Mouse (Mus musculus): ENCODE results near the gene Gm10382. TPM values are rescaled to one million over a fixed set of nuclear protein-coding genes. Genes with fewer than 3 reads are reported as not detected.
"Not testable (repeated sequence)": the region's sequence is repeated elsewhere in the genome, so short reads cannot be mapped to it uniquely, and the experiment has no call there.

Gene Gm10382
- total RNA-seq, 2 experiments from 2014 or later = 0.56 TPM; not detected in 1

DNA sequence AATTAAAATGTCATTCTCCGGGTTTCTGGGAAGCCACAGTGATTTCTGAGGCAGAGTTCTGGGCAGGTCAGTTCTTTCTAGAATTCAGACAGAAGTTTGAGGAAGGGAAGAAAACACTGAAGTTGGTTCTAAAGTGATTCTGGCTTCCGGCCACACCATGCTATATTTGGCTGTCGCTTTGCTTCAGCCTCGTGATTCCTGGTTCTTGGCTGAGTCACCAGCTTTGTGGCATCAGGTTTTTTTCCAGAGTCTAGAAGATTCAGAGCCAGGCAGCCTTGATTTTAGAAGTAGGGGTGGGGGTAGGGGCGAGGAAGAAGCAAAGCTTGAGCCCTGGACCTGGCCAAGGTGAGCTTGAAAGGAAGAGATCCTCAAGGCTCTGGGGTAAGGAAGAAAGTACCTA is 2.5 kb downstream of the Gm10382 start:
- no peak for ATAC-seq (replicated peaks; ENCODE audit: low FRiP score, low TSS enrichment, poor library complexity, severe bottlenecking)

- not testable (repeated sequence) for ATAC-seq (replicated peaks; ENCODE audit: low FRiP score, low TSS enrichment, poor library complexity, severe bottlenecking)
Observed at GRCm38 (mm10) chr5:125392176-125392575, 3.1 kb downstream of the Gm10382 start.

- no peak for ATAC-seq (replicated peaks; ENCODE audit: low FRiP score, low TSS enrichment, poor library complexity, severe bottlenecking)
Observed at GRCm38 (mm10) chr5:125392618-125392976, 3.5 kb downstream of the Gm10382 start.

DNA sequence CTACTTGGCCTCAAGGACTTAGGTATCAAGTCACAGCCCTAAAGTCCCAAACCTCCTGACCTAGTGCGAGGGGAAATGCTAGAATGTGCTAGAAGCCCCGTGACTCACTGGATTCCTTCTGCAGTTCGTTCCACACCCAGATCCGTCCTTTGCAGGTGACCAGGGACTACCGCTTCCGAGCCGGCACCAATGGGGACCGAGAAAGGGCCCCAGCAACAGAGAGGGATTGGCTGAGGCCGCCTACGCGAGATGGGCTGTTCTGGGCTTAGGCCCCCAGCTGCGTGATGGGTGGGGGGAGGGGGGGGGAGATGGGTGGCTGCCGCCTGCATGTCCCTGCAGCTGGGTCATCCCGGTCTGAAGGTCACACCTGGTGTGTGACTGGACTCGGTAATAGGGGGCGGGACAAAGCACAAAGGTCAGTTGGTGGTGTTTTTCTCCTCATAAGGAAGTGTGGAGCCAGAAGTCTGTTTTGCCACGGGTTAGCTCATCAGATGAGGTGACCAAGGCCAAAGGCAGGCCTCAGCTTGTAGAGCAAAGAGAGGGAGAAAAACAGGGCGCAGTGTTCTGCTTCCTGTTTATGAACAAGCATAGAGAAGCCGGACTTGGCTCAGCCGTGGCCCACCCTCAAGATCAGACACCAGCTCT is 4.0 kb downstream of the Gm10382 start:
- ATAC-seq (replicated peaks; ENCODE audit: low FRiP score, low TSS enrichment, poor library complexity, severe bottlenecking) = peak; percentile 73

GRCm38 (mm10) chr5:125393622-125394603 is 4.8 kb downstream of the Gm10382 start:
- peak; percentile 52 for ATAC-seq (replicated peaks; ENCODE audit: low FRiP score, low TSS enrichment, poor library complexity, severe bottlenecking)

- no peak for ATAC-seq (replicated peaks; ENCODE audit: low FRiP score, low TSS enrichment, poor library complexity, severe bottlenecking)
Observed at GRCm38 (mm10) chr5:125395008-125395407, 5.9 kb downstream of the Gm10382 start.

DNA sequence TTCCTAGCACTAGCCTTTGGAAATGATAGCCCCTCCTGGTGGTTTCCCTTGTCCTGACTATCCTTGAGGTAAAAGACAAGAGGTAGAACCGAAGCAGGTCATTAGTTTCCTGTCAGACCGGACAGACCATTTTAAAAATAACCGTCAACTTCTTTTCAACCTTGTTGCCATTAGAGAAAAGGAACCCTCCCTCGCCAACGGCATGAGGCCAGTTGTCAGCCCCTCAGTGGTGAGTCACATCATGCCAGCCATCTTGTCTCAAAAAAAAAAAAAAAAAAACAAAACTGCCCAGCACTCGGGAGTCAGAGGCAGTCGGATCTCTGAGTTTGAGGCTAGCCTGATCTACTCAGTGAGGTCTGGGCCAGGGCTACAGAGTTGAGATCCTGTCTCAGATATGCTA is 11.8 kb downstream of the Gm10382 start:
- ATAC-seq (replicated peaks; ENCODE audit: low FRiP score, low TSS enrichment, poor library complexity, severe bottlenecking) = no peak

DNA sequence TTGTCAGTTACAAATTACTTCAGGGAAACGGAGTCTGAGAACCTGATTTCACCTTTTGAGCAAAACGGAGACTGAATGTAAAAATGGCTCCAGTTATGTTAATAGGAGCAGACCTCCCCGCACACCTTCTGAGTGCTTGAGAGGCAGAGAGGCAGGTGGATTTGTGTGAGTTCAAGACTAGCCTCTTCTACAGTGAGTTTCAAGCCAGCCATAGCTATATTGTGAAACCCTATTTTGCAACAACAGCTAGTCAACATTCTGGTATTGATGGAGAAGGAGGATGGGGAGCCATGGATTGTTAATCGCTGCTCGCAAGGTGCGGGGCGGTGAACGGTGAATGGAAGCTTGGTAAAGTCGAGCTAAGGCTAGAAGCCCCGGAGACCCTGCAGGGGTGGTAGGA is 13.4 kb downstream of the Gm10382 start:
- ATAC-seq (replicated peaks; ENCODE audit: low FRiP score, low TSS enrichment, poor library complexity, severe bottlenecking) = no peak

GRCm38 (mm10) chr5:125402991-125403390 is 13.9 kb downstream of the Gm10382 start:
- no peak for ATAC-seq (replicated peaks; ENCODE audit: low FRiP score, low TSS enrichment, poor library complexity, severe bottlenecking)

DNA sequence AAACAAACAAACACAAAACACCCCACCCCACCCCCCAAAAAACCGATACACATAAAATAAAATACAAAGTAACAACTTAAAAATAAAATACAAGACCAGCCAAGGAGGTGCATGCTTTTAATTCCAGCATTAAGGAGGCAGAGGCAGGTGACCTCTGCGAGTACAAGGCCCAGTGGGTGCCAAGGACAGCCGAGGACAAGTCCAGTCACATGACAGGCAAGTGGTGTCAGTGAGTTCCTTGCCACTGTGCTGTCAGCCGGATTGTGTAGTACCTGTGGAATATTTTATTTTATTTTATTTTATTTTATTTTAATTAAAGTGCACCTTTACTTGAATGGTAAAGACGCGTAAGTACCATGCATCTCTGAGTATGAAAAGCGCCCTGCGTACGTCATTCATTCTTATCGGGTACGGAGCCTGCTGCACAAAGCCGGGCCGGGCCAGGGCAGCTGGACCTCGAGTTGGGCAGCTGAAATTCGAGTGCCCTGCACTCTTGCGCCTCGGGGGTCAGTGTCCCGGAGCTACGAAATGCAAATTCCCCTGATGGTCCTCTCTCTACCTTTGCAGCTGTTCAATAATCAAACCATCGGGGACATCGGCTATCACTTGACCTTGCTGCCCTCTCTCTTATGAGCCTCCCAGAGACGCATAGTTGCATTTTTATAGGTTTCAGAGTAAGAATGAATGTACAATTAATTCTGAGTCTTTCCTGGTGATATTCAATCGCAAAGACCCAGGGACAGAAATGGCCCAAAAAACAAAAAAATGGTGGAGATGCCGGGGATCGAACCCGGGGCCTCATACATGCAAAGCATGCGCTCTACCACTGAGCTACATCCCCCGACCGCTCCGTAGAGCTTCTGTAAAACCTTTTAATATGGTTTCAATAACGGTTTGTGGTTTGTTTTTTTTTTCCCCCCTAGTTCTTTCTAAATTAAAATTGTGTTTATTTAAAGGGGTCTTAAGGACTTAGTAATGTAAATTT is 14.7 kb downstream of the Gm10382 start:
- no peak for ATAC-seq (replicated peaks; ENCODE audit: low FRiP score, low TSS enrichment, poor library complexity, severe bottlenecking)

DNA sequence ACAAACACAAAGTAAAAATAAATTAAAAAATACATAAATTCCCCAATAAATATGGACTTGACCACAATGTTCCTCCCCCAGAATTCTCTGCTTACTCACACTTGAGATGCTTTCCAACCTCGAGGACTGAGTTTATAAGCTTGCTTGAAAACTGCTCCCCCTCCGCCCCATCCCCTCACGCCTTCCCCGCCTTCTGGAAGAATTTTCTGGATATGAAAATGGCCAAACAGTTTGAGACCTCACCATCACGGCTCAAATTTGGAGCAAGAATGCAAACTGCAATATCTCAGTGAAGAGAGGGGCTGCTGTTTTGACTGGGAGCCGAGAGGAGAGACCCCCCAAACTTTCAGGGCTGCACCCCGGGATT is 15.4 kb downstream of the Gm10382 start:
- no peak for ATAC-seq (replicated peaks; ENCODE audit: low FRiP score, low TSS enrichment, poor library complexity, severe bottlenecking)

- peak; percentile 47 for ATAC-seq (replicated peaks; ENCODE audit: low FRiP score, low TSS enrichment, poor library complexity, severe bottlenecking)
Observed at GRCm38 (mm10) chr5:125404903-125405545, 15.9 kb downstream of the Gm10382 start.

DNA sequence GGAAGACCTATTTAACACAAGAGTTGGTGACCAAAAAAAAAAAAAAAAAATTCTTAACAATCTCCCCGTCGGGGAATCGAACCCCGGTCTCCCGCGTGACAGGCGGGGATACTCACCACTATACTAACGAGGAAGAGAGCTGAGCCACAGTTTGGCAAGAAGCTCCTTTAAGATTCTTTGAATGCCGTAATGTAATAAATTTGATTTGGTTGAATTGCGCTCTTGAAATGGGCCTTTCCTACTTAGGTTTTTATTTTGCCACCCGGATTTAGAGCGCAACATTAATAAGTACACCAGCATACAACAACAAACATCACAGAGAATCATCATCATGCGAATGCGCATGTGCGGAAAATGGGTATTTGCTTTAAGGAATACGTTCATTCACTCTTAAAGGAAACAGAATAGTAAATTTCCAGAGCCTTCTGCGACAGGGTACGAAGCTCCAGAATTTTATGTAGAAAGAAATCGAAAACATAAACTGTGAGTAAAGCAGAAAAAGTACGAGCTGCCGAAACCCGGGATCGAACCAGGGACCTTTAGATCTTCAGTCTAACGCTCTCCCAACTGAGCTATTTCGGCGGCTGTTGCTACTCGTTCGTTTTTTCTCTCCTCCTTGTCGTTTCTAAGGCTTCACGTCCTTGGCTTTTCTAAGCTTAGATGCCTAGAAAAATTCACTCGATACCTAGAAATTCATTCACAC is 16.6 kb downstream of the Gm10382 start:
- ATAC-seq (replicated peaks; ENCODE audit: low FRiP score, low TSS enrichment, poor library complexity, severe bottlenecking) = no peak

DNA sequence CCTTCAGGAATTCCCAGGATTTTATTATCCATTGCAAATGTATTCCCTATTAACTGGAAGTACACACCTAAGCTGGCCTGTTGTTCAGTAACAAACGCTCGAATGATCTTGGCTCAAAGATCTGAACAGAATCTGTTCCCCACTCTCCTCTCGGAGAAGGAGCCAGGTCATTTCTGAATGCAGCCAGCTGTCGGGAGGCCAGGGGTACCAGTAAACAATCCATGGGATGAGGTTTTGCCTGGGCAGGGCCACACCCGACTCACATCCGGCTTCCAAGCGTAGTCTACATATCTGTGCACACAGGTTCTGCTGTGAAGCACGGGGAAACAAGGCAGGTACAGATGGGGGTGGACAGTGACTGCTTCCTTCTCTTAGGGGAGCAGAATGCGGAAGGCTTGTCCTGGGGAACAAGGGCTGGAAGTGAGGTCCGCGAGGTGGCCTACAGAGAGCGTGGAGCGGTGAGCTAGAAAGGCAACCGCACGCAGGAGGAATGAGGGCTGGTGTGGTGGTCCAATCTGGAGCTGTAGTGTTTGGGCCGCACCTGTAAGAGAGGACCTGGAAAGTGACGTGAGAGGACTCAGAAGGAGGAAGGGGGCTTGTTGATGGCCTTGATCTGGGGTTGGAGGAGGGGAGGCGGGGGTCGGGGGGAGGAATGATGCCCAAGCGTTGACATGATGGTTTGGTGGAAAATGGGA is 17.3 kb downstream of the Gm10382 start:
- ATAC-seq (replicated peaks; ENCODE audit: low FRiP score, low TSS enrichment, poor library complexity, severe bottlenecking) = peak; percentile 15; the same call in 1 of the 2 replicates

DNA sequence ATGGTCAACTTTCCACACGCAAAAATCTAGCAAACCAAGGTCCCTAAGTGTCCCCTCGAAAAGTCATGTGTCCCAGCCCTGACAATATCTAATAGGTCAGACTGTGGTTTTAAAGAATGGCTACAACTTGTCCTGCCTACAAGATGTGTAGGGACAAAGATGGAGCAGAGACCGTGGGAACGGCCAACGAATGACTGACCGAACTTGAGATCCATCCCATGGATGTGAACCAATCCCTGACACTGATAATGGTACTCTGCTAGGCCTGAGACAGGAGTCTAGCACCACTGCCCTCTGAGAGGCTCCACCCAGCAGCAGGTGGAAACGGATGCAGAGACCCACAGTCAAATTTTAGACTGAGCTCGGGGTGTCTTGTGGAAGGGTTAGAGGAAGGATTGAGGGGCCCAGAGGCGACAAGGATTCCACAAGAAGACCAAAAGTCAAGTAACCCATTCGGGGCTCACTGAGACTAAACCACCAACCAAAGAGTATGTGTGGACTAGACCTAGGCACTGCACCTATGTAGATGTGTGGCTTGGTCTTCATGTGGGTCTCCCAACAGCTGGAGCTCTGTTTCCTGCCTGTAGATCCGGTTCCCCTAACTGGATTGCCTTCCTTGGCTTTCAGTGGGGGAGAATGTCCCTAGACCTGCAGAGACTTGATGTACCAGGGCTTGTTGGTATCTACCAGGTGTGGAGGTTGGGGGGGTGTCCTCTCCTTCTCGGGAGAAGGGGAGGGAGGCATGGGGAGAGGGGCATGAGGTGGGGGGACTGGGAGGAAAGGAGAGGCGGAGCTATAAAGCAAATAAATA is 18.1 kb downstream of the Gm10382 start:
- no peak for ATAC-seq (replicated peaks; ENCODE audit: low FRiP score, low TSS enrichment, poor library complexity, severe bottlenecking)

DNA sequence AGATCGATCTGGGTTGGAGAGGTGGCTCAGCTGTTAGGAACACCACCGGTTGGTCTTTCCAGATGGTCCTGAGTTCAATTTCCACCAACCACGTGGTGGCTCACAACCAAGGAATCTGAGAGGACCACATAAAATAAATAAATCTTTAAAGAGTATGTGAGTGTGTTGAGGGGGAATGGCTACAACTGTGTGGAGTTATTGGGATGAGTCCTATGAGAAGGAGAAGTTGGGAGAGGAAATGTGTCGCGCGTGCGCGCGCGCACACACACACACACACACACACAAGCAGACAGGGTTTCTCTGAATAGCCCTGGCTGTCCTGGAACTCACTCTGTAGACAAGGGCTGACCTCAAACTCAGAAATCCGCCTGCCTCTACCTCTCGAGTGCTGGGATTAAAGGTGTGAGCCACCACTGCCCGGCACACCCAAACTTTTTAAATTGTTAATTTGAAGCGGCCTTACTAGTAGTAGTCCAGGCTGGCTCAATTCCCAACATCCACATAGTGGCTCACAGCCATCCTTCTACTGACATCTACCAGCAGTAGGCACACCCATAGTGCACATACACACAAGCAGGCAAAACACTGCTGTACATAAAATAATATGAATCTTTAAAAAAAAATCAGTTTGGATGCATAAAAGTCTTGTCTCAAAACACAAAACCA is 18.9 kb downstream of the Gm10382 start:
- no peak for ATAC-seq (replicated peaks; ENCODE audit: low FRiP score, low TSS enrichment, poor library complexity, severe bottlenecking)

- ATAC-seq (replicated peaks; ENCODE audit: low FRiP score, low TSS enrichment, poor library complexity, severe bottlenecking) = peak; percentile 54
Observed at GRCm38 (mm10) chr5:125408842-125409241, 19.7 kb downstream of the Gm10382 start.

All from megakaryocyte-erythroid progenitor cell, adult 5-6 weeks (primary cell).